27 mouse cellular contexts compared by ENCODE assay signal in the genomic region with DNA sequence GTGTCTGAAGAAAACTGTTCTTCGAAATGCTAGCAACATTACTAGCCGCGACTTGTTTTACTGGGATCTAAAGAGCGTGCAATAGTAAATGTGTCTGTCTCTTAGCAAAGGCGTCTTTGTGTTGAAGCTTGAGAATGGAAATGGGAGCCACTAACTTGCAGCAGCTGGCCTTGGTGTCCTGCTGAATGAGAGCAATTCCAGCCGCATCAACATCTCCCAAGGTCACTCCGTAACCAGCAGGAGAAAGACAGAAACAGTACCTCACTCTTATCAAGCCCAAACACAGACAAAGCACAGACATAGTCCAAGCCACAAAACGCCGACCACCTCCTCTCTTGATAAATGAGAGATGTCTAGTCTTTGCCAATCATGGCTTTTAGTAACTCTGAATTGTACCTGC.
"Had no signal": no experiment of that assay in that cellular context is flagged by ENCODE, and none has a peak within 500 bp of the region (broad histone marks: within the 10 kb centered on the region; RNA-seq: fewer than 3 reads in every experiment).

No protein-coding gene starts in this region.

- H3K4me1 ChIP-seq: liver, embryonic 13.5 days; liver, embryonic 15.5 days had no signal

- H3K4me3 ChIP-seq: heart, adult 2 months; heart, embryonic 13.5 days; heart, embryonic 15.5 days; hindbrain, embryonic 13.5 days; hindbrain, embryonic 15.5 days; intestine, embryonic 15.5 days; left cerebral cortex, adult 2 months; limb, embryonic 10.5 days; limb, embryonic 12.5 days; liver, embryonic 13.5 days; liver, embryonic 15.5 days had no signal

- H3K27me3 ChIP-seq: heart, embryonic 13.5 days; heart, embryonic 15.5 days; hindbrain, embryonic 13.5 days; hindbrain, embryonic 15.5 days; intestine, embryonic 15.5 days had no signal

- H3K4me2 ChIP-seq: heart, embryonic 11.5 days; heart, embryonic 13.5 days; heart, embryonic 15.5 days; hindbrain, embryonic 13.5 days; hindbrain, embryonic 15.5 days; intestine, embryonic 15.5 days; limb, embryonic 12.5 days; liver, embryonic 11.5 days; liver, embryonic 13.5 days; liver, embryonic 15.5 days had no signal

- H3K27ac ChIP-seq: heart, adult 2 months; heart, embryonic 13.5 days; heart, embryonic 15.5 days; hindbrain, embryonic 13.5 days; hindbrain, embryonic 15.5 days; intestine, embryonic 15.5 days; left cerebral cortex, adult 2 months; limb, embryonic 10.5 days; limb, embryonic 12.5 days; liver, embryonic 13.5 days; liver, embryonic 15.5 days had no signal

- DNase-seq: gastrocnemius, postnatal 14 days; gastrocnemius, postnatal 36 days; heart, adult 11 months; heart, adult 2 months; heart, postnatal 14 days; heart, postnatal 36 days; kidney, adult 18-20 months; kidney, adult 8-10 months; kidney, postnatal 10 days; kidney, postnatal 25 days; kidney, postnatal 4 days; layer of hippocampus, adult 9-11 months; liver; liver, embryonic 13.5 days had no signal

- ATAC-seq: inflammation-experienced regulatory T-cells, adult 6 months; intestine, embryonic 15.5 days; intestine, postnatal 0 days had no signal

- H3K36me3 ChIP-seq: heart, embryonic 13.5 days; heart, embryonic 15.5 days; hindbrain, embryonic 13.5 days; hindbrain, embryonic 15.5 days; intestine, embryonic 15.5 days; limb, embryonic 10.5 days; limb, embryonic 12.5 days; liver, embryonic 13.5 days; liver, embryonic 15.5 days had no signal

- H3K9ac ChIP-seq: heart, embryonic 13.5 days; heart, embryonic 15.5 days; hindbrain, embryonic 13.5 days; hindbrain, embryonic 15.5 days; intestine, embryonic 15.5 days; limb, embryonic 12.5 days; liver, embryonic 13.5 days; liver, embryonic 15.5 days had no signal

- H3K9me3 ChIP-seq: heart, embryonic 13.5 days; heart, embryonic 15.5 days; hindbrain, embryonic 13.5 days; hindbrain, embryonic 15.5 days; intestine, embryonic 15.5 days; limb, embryonic 10.5 days; limb, embryonic 12.5 days; liver, embryonic 13.5 days; liver, embryonic 15.5 days had no signal
